8 mouse cellular contexts compared by ENCODE assay signal in the genomic region with DNA sequence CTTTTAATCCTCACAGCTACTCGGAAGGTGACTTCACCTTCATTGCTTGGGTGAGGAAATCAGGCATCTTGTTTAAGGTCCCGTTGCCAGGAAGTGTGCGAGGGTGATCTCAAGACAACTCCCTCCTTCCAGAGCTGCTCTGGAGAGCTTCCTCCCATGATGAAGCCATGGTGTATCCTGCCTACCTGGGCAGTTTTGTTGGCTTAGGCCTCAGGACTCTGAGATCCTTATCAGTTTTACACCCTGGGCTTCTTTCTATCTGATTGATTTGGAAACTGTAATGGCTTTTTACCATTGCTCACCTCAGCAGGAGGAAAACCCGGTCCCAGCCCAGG. TPM values are rescaled to one million over a fixed set of nuclear protein-coding genes. Genes with fewer than 3 reads are reported as not detected.
DNase-seq lines count a peak whose midpoint lies in the region; ATAC-seq and TF ChIP-seq lines count a peak whose summit lies in the region.

No protein-coding gene starts in this region.

- no peaks in the 10 kb centered on the region for H3K36me3 ChIP-seq in heart, embryonic 11.5 days (ENCODE audit: control insufficient read depth, insufficient read depth, low read length)
- H3K36me3 ChIP-seq in E14TG2a.4 (ENCODE audit: insufficient read depth, low read length), result no peaks in the 10 kb centered on the region
- H3K36me3 ChIP-seq in forebrain, embryonic 16.5 days (ENCODE audit: control insufficient read depth, insufficient read depth), result no peaks in the 10 kb centered on the region
- no peaks in the 10 kb centered on the region for H3K36me3 ChIP-seq in liver, embryonic 16.5 days (ENCODE audit: control insufficient read depth, insufficient read depth)

- H3K4me2 ChIP-seq in heart, embryonic 11.5 days, result peak overlapping the region; percentile 62
- peak overlapping the region; percentile 12 for H3K4me2 ChIP-seq in forebrain, embryonic 16.5 days (ENCODE audit: low read length)
- peak overlapping the region; percentile 82 for H3K4me2 ChIP-seq in liver, embryonic 16.5 days (ENCODE audit: low read depth, low read length)

- no peaks in the 10 kb centered on the region for H3K27me3 ChIP-seq in heart, embryonic 11.5 days (ENCODE audit: control insufficient read depth, insufficient read depth, low read length)
- 0 out of 2 replicates have a peak, but pooled peaks cover 5% of the 10 kb centered on the region for H3K27me3 ChIP-seq in E14TG2a.4 (ENCODE audit: insufficient read depth, low read length)
- no peaks in the 10 kb centered on the region for H3K27me3 ChIP-seq in forebrain, embryonic 16.5 days (replicated peaks; ENCODE audit: control insufficient read depth, insufficient read depth, low read length)
- H3K27me3 ChIP-seq in liver, embryonic 16.5 days (ENCODE audit: control insufficient read depth, insufficient read depth, low read depth, low read length), result no peaks in the 10 kb centered on the region

- H3K9me3 ChIP-seq in heart, embryonic 11.5 days (replicated peaks; ENCODE audit: control insufficient read depth, low read length), result no peaks in the 10 kb centered on the region
- no peaks in the 10 kb centered on the region for H3K9me3 ChIP-seq in E14TG2a.4 (ENCODE audit: low read length)
- H3K9me3 ChIP-seq in forebrain, embryonic 16.5 days (ENCODE audit: control insufficient read depth, low read length), result no peaks in the 10 kb centered on the region
- H3K9me3 ChIP-seq in liver, embryonic 16.5 days (replicated peaks; ENCODE audit: control insufficient read depth, low read length), result no peaks in the 10 kb centered on the region

- no peak for DNase-seq in heart, adult 9 months (ENCODE audit: low spot score in 2 of 2)
- DNase-seq in right cerebral cortex, postnatal 10 days (ENCODE audit: low spot score in 2 of 2), result no peak
- DNase-seq in adrenal gland, postnatal 14 days, result no peak

- peak overlapping the region; percentile 30; the same call in 1 of the 2 replicates for H3K4me3 ChIP-seq in heart, embryonic 11.5 days (ENCODE audit: low read depth, low read length)
- peak overlapping the region; percentile 73 for H3K4me3 ChIP-seq in E14TG2a.4 (replicated peaks; ENCODE audit: low read length)
- H3K4me3 ChIP-seq in forebrain, embryonic 16.5 days (replicated peaks; ENCODE audit: low read length), result 0 out of 2 replicates have a peak overlapping the region, but pooled peaks have one; percentile 3
- peak overlapping the region; percentile 53 for H3K4me3 ChIP-seq in liver, embryonic 16.5 days (ENCODE audit: low read depth, low read length)

- H3K4me1 ChIP-seq in heart, embryonic 11.5 days (ENCODE audit: control insufficient read depth, insufficient read depth, low read length), result peaks cover 11% of the 10 kb centered on the region
- H3K4me1 ChIP-seq in E14TG2a.4 (replicated peaks; ENCODE audit: low read depth, low read length), result peaks cover 27% of the 10 kb centered on the region
- 0 out of 2 replicates have a peak, but pooled peaks cover 5% of the 10 kb centered on the region for H3K4me1 ChIP-seq in forebrain, embryonic 16.5 days (replicated peaks; ENCODE audit: control insufficient read depth, insufficient read depth, low read length)
- H3K4me1 ChIP-seq in liver, embryonic 16.5 days (ENCODE audit: control insufficient read depth, low read depth, low read length), result peaks cover 37% of the 10 kb centered on the region

- peak; percentile 54 for ATAC-seq in heart, embryonic 11.5 days (replicated peaks; ENCODE audit: insufficient number of reproducible peaks, low FRiP score, low TSS enrichment)
- peak; percentile 15; the same call in 1 of the 2 replicates for ATAC-seq in forebrain, embryonic 16.5 days
- peak; percentile 43 for ATAC-seq in liver, embryonic 16.5 days (ENCODE audit: low read depth)
- no peak for ATAC-seq in inflammation-experienced regulatory T-cells, adult 6 months

- TF ChIP-seq CTCF in E14TG2a.4 (conservative IDR thresholded peaks at IDR 0.05; ENCODE audit: low read length), result no peak

- no peak overlapping the region for H3K9ac ChIP-seq in heart, embryonic 11.5 days (ENCODE audit: low read depth, low read length)
- no peak overlapping the region for H3K9ac ChIP-seq in forebrain, embryonic 16.5 days (replicated peaks; ENCODE audit: low read depth, low read length)
- peak overlapping the region; percentile 73 for H3K9ac ChIP-seq in liver, embryonic 16.5 days (ENCODE audit: low read depth, low read length)

- 28% methylated on average over 4 of the region's 4 CpGs for WGBS in heart, embryonic 11.5 days (ENCODE audit: insufficient replicate concordance)
- 6% methylated on average over 4 of the region's 4 CpGs for WGBS in forebrain, embryonic 16.5 days
- WGBS in liver, embryonic 16.5 days (ENCODE audit: insufficient replicate concordance), result 18% methylated on average over 4 of the region's 4 CpGs

- H3K27ac ChIP-seq in heart, embryonic 11.5 days (ENCODE audit: low read depth, low read length), result peak overlapping the region; percentile 78
- H3K27ac ChIP-seq in forebrain, embryonic 16.5 days (ENCODE audit: low read length), result no peak overlapping the region
- peak overlapping the region; percentile 88 for H3K27ac ChIP-seq in liver, embryonic 16.5 days (ENCODE audit: low read length)

RNA-seq across cellular contexts. Expression of gene Gm47985, which starts 4.4 kb away (rescaled TPM):
- 2.1 and 3.4 TPM in 2 replicates for polyA plus RNA-seq in heart, embryonic 11.5 days (2014; fragmentation: Nextera tagmentation; extraction: Ambion mirVana)
- not detected in 2 replicates for polyA plus RNA-seq in forebrain, embryonic 16.5 days (2015; fragmentation: Nextera tagmentation; extraction: Ambion mirVana)
- polyA plus RNA-seq in liver, embryonic 16.5 days (2015; fragmentation: Nextera tagmentation; extraction: Ambion mirVana), result 1.4 and 1.8 TPM in 2 replicates
- polyA plus RNA-seq in inflammation-experienced regulatory T-cells, adult 6 months (2017; shearing (Covaris generic)), result under 1 TPM in 1 of 3 experiments, not detected in 2; 0.34 TPM
- total RNA-seq in adrenal gland, postnatal 14 days (2021), result not detected in 2 replicates

RNA-seq across cellular contexts. Expression of gene Gm8947, which starts 14.3 kb away (rescaled TPM):
- polyA plus RNA-seq in heart, embryonic 11.5 days (2014; fragmentation: Nextera tagmentation; extraction: Ambion mirVana), result 0.48 and 1.2 TPM in 2 replicates
- not detected in 2 replicates for polyA plus RNA-seq in forebrain, embryonic 16.5 days (2015; fragmentation: Nextera tagmentation; extraction: Ambion mirVana)
- polyA plus RNA-seq in liver, embryonic 16.5 days (2015; fragmentation: Nextera tagmentation; extraction: Ambion mirVana), result 1.2 and 1.3 TPM in 2 replicates
- polyA plus RNA-seq in inflammation-experienced regulatory T-cells, adult 6 months (2017; shearing (Covaris generic)), result not detected
- not detected in 2 replicates for total RNA-seq in adrenal gland, postnatal 14 days (2021)

RNA-seq across cellular contexts. Expression of gene Gm47995, which starts 20.3 kb away (rescaled TPM):
- polyA plus RNA-seq in heart, embryonic 11.5 days (2014; fragmentation: Nextera tagmentation; extraction: Ambion mirVana), result 0.90 and 1.4 TPM in 2 replicates
- polyA plus RNA-seq in forebrain, embryonic 16.5 days (2015; fragmentation: Nextera tagmentation; extraction: Ambion mirVana), result not detected in 2 replicates
- 0.64 and 0.98 TPM in 2 replicates for polyA plus RNA-seq in liver, embryonic 16.5 days (2015; fragmentation: Nextera tagmentation; extraction: Ambion mirVana)
- not detected for polyA plus RNA-seq in inflammation-experienced regulatory T-cells, adult 6 months (2017; shearing (Covaris generic))
- not detected in 2 replicates for total RNA-seq in adrenal gland, postnatal 14 days (2021)

RNA-seq across cellular contexts. Expression of gene 3110040M04Rik, which starts 26.0 kb away (rescaled TPM):
- polyA plus RNA-seq in heart, embryonic 11.5 days (2014; fragmentation: Nextera tagmentation; extraction: Ambion mirVana), result 0.68 and 1.1 TPM in 2 replicates
- not detected in 2 replicates for polyA plus RNA-seq in forebrain, embryonic 16.5 days (2015; fragmentation: Nextera tagmentation; extraction: Ambion mirVana)
- 0.84 and 1.4 TPM in 2 replicates for polyA plus RNA-seq in liver, embryonic 16.5 days (2015; fragmentation: Nextera tagmentation; extraction: Ambion mirVana)
- polyA plus RNA-seq in inflammation-experienced regulatory T-cells, adult 6 months (2017; shearing (Covaris generic)), result not detected
- total RNA-seq in adrenal gland, postnatal 14 days (2021), result not detected in 2 replicates

RNA-seq across cellular contexts. Expression of gene Gm47996, which starts 32.0 kb away (rescaled TPM):
- polyA plus RNA-seq in heart, embryonic 11.5 days (2014; fragmentation: Nextera tagmentation; extraction: Ambion mirVana), result 0.70 TPM in 1 of 2 replicates, not detected in the other
- polyA plus RNA-seq in forebrain, embryonic 16.5 days (2015; fragmentation: Nextera tagmentation; extraction: Ambion mirVana), result not detected in 2 replicates
- polyA plus RNA-seq in liver, embryonic 16.5 days (2015; fragmentation: Nextera tagmentation; extraction: Ambion mirVana), result 0.12 and 0.20 TPM in 2 replicates
- polyA plus RNA-seq in inflammation-experienced regulatory T-cells, adult 6 months (2017; shearing (Covaris generic)), result not detected
- not detected in 2 replicates for total RNA-seq in adrenal gland, postnatal 14 days (2021)

Comparison
In these comparisons a context has a peak if more than half of its experiments do, and no peak if none do; other contexts are left out.
1. H3K4me2 ChIP-seq: peak in every context shown above with its lines; median percentile 82 in liver, embryonic 16.5 days; 62 in heart, embryonic 11.5 days; 12 in forebrain, embryonic 16.5 days.
2. H3K4me3 ChIP-seq: peak in every context shown above with its lines; median percentile 73 in E14TG2a.4; 53 in liver, embryonic 16.5 days; 30 in heart, embryonic 11.5 days; 3 in forebrain, embryonic 16.5 days.